Mouse (Mus musculus): Measurements from ENCODE around the gene Supt20.

- TF ChIP-seq POLR2A (IDR thresholded peaks at IDR 0.05; ENCODE audit: extremely low read depth, insufficient read depth, low read length) = 0 out of 2 replicates have a peak, but pooled peaks have one; percentile 46
- peak; percentile 94 for TF ChIP-seq CTCF (IDR thresholded peaks at IDR 0.05; ENCODE audit: low read depth, low read length)
Observed at GRCm38 (mm10) chr3:54735247-54736046, 42.8 kb downstream of the Supt20 start, which contains the start of the genes Exosc8 and Alg5.

Measured in liver, adult 2 months (tissue).